Mouse (Mus musculus): ENCODE results near the gene Aprt. TPM values are rescaled to one million over a fixed set of nuclear protein-coding genes. Genes with fewer than 3 reads are reported as not detected.
A peak's percentile ranks its signal among the peaks of the same experiment; 100 is the strongest.

Gene Aprt
- polyA plus RNA-seq, 1 experiment from 2014 or later: 370 TPM

- peak overlapping the region; percentile 65 for H3K4me3 ChIP-seq (ENCODE audit: low read length)
- peaks cover 34% of the 10 kb centered on the region for H3K4me1 ChIP-seq (ENCODE audit: control insufficient read depth, insufficient read depth, low read length)
- no peaks in the 10 kb centered on the region for H3K9me3 ChIP-seq (ENCODE audit: control insufficient read depth, low read length)
- peak overlapping the region; percentile 81 for H3K27ac ChIP-seq (ENCODE audit: low read depth, low read length)
- H3K4me2 ChIP-seq (replicated peaks; ENCODE audit: low read depth, low read length): peak overlapping the region; percentile 95
- WGBS: 0% methylated on average over 35 of the region's 43 CpGs
- no peaks in the 10 kb centered on the region for H3K36me3 ChIP-seq (ENCODE audit: control insufficient read depth, insufficient read depth, low read length)
- ATAC-seq (ENCODE audit: low FRiP score, low TSS enrichment): peak; percentile 37; the same call in 1 of the 2 replicates
- peak overlapping the region; percentile 91 for H3K9ac ChIP-seq (ENCODE audit: low read depth, low read length)
- no peaks in the 10 kb centered on the region for H3K27me3 ChIP-seq (ENCODE audit: control insufficient read depth, insufficient read depth, low read length)
These were observed 25.8 kb downstream of the Aprt start for GRCm38 (mm10) chr8:122550995-122551264.

GRCm38 (mm10) chr8:122550234-122550994 lies 26.3 kb downstream of the Aprt start:
- 4% methylated on average over 51 of the region's 52 CpGs for WGBS
- peak overlapping the region; percentile 95 for H3K4me2 ChIP-seq (replicated peaks; ENCODE audit: low read depth, low read length)
- ATAC-seq (ENCODE audit: low FRiP score, low TSS enrichment): peak; percentile 40
- peak overlapping the region; percentile 65 for H3K4me3 ChIP-seq (ENCODE audit: low read length)
- H3K4me1 ChIP-seq (ENCODE audit: control insufficient read depth, insufficient read depth, low read length): peaks cover 37% of the 10 kb centered on the region
- H3K27me3 ChIP-seq (ENCODE audit: control insufficient read depth, insufficient read depth, low read length): no peaks in the 10 kb centered on the region
- H3K9ac ChIP-seq (ENCODE audit: low read depth, low read length): peak overlapping the region; percentile 91
- H3K27ac ChIP-seq (ENCODE audit: low read depth, low read length): peak overlapping the region; percentile 81
- H3K9me3 ChIP-seq (ENCODE audit: control insufficient read depth, low read length): no peaks in the 10 kb centered on the region
- no peaks in the 10 kb centered on the region for H3K36me3 ChIP-seq (ENCODE audit: control insufficient read depth, insufficient read depth, low read length)

GRCm38 (mm10) chr8:122548891-122549439 lies 27.7 kb downstream of the Aprt start:
- Histone ChIP-seq H3K4me2 (replicated peaks; ENCODE audit: low read depth, low read length) (peak overlapping the region; percentile 95), H3K4me3 (ENCODE audit: low read length) (peak overlapping the region; percentile 65; the same call in 1 of the 2 replicates), H3K36me3 (ENCODE audit: control insufficient read depth, insufficient read depth, low read length) (no peaks in the 10 kb centered on the region; the same call in 1 of the 2 replicates), H3K4me1 (ENCODE audit: control insufficient read depth, insufficient read depth, low read length) (peaks cover 37% of the 10 kb centered on the region), H3K27me3 (ENCODE audit: control insufficient read depth, insufficient read depth, low read length) (no peaks in the 10 kb centered on the region), H3K9ac (ENCODE audit: low read depth, low read length) (peak overlapping the region; percentile 91; the same call in 1 of the 2 replicates), H3K9me3 (ENCODE audit: control insufficient read depth, low read length) (no peaks in the 10 kb centered on the region), H3K27ac (ENCODE audit: low read depth, low read length) (no peak overlapping the region; the same call in 1 of the 2 replicates)
- no peak for ATAC-seq (ENCODE audit: low FRiP score, low TSS enrichment)
- WGBS: 75% methylated on average over 3 of the region's 3 CpGs

- Histone ChIP-seq H3K4me3 (ENCODE audit: low read length) (no peak overlapping the region), H3K27me3 (ENCODE audit: control insufficient read depth, insufficient read depth, low read length) (no peaks in the 10 kb centered on the region), H3K36me3 (ENCODE audit: control insufficient read depth, insufficient read depth, low read length) (no peaks in the 10 kb centered on the region; the same call in 1 of the 2 replicates), H3K9me3 (ENCODE audit: control insufficient read depth, low read length) (no peaks in the 10 kb centered on the region), H3K9ac (ENCODE audit: low read depth, low read length) (no peak overlapping the region; the same call in 1 of the 2 replicates), H3K4me2 (replicated peaks; ENCODE audit: low read depth, low read length) (peak overlapping the region; percentile 18; the same call in 1 of the 2 replicates), H3K27ac (ENCODE audit: low read depth, low read length) (no peak overlapping the region; the same call in 1 of the 2 replicates), H3K4me1 (ENCODE audit: control insufficient read depth, insufficient read depth, low read length) (peaks cover 37% of the 10 kb centered on the region)
- no peak for ATAC-seq (ENCODE audit: low FRiP score, low TSS enrichment)
- 55% methylated on average over 13 of the region's 13 CpGs for WGBS
These were observed 28.4 kb downstream of the Aprt start for GRCm38 (mm10) chr8:122548331-122548730.

- WGBS: 16% methylated on average over 5 of the region's 5 CpGs
- Histone ChIP-seq H3K36me3 (ENCODE audit: control insufficient read depth, insufficient read depth, low read length) (no peaks in the 10 kb centered on the region; the same call in 1 of the 2 replicates), H3K27ac (ENCODE audit: low read depth, low read length) (peak overlapping the region; percentile 85), H3K4me3 (ENCODE audit: low read length) (peak overlapping the region; percentile 1; the same call in 1 of the 2 replicates), H3K27me3 (ENCODE audit: control insufficient read depth, insufficient read depth, low read length) (no peaks in the 10 kb centered on the region), H3K9me3 (ENCODE audit: control insufficient read depth, low read length) (no peaks in the 10 kb centered on the region), H3K9ac (ENCODE audit: low read depth, low read length) (no peak overlapping the region; the same call in none of the 2 replicates), H3K4me2 (replicated peaks; ENCODE audit: low read depth, low read length) (peak overlapping the region; percentile 18), H3K4me1 (ENCODE audit: control insufficient read depth, insufficient read depth, low read length) (peaks cover 37% of the 10 kb centered on the region)
- peak; percentile 26 for ATAC-seq (ENCODE audit: low FRiP score, low TSS enrichment)
These were observed 28.9 kb downstream of the Aprt start for GRCm38 (mm10) chr8:122547815-122548214.

GRCm38 (mm10) chr8:122546811-122547453 lies 29.8 kb downstream of the Aprt start:
- Histone ChIP-seq H3K4me1 (ENCODE audit: control insufficient read depth, insufficient read depth, low read length) (peaks cover 37% of the 10 kb centered on the region), H3K36me3 (ENCODE audit: control insufficient read depth, insufficient read depth, low read length) (no peaks in the 10 kb centered on the region; the same call in 1 of the 2 replicates), H3K4me2 (replicated peaks; ENCODE audit: low read depth, low read length) (peak overlapping the region; percentile 18), H3K27ac (ENCODE audit: low read depth, low read length) (peak overlapping the region; percentile 85), H3K9me3 (ENCODE audit: control insufficient read depth, low read length) (no peaks in the 10 kb centered on the region), H3K4me3 (ENCODE audit: low read length) (no peak overlapping the region; the same call in 1 of the 2 replicates), H3K9ac (ENCODE audit: low read depth, low read length) (peak overlapping the region; percentile 46), H3K27me3 (ENCODE audit: control insufficient read depth, insufficient read depth, low read length) (no peaks in the 10 kb centered on the region)
- ATAC-seq (ENCODE audit: low FRiP score, low TSS enrichment): peak; percentile 11; the same call in 1 of the 2 replicates
- WGBS: 18% methylated on average over 24 of the region's 24 CpGs

GRCm38 (mm10) chr8:122546066-122546755 lies 30.5 kb downstream of the Aprt start:
- H3K9ac ChIP-seq (ENCODE audit: low read depth, low read length): peak overlapping the region; percentile 46; the same call in 1 of the 2 replicates
- WGBS: 68% methylated on average over 7 of the region's 7 CpGs
- no peak for ATAC-seq (ENCODE audit: low FRiP score, low TSS enrichment)
- no peak overlapping the region for H3K4me3 ChIP-seq (ENCODE audit: low read length)
- no peaks in the 10 kb centered on the region for H3K27me3 ChIP-seq (ENCODE audit: control insufficient read depth, insufficient read depth, low read length)
- H3K27ac ChIP-seq (ENCODE audit: low read depth, low read length): peak overlapping the region; percentile 85
- peak overlapping the region; percentile 18; the same call in 1 of the 2 replicates for H3K4me2 ChIP-seq (replicated peaks; ENCODE audit: low read depth, low read length)
- no peaks in the 10 kb centered on the region; the same call in 1 of the 2 replicates for H3K36me3 ChIP-seq (ENCODE audit: control insufficient read depth, insufficient read depth, low read length)
- H3K4me1 ChIP-seq (ENCODE audit: control insufficient read depth, insufficient read depth, low read length): peaks cover 37% of the 10 kb centered on the region
- H3K9me3 ChIP-seq (ENCODE audit: control insufficient read depth, low read length): no peaks in the 10 kb centered on the region

GRCm38 (mm10) chr8:122544138-122544537 lies 32.6 kb downstream of the Aprt start:
- no peak overlapping the region for H3K4me3 ChIP-seq (ENCODE audit: low read length)
- no peak overlapping the region for H3K9ac ChIP-seq (ENCODE audit: low read depth, low read length)
- no peak overlapping the region for H3K27ac ChIP-seq (ENCODE audit: low read depth, low read length)
- 91% methylated on average over 8 of the region's 8 CpGs for WGBS
- H3K4me2 ChIP-seq (replicated peaks; ENCODE audit: low read depth, low read length): no peak overlapping the region
- H3K9me3 ChIP-seq (ENCODE audit: control insufficient read depth, low read length): no peaks in the 10 kb centered on the region
- H3K4me1 ChIP-seq (ENCODE audit: control insufficient read depth, insufficient read depth, low read length): peaks cover 31% of the 10 kb centered on the region
- no peak for ATAC-seq (ENCODE audit: low FRiP score, low TSS enrichment)
- no peaks in the 10 kb centered on the region; the same call in 1 of the 2 replicates for H3K36me3 ChIP-seq (ENCODE audit: control insufficient read depth, insufficient read depth, low read length)
- H3K27me3 ChIP-seq (ENCODE audit: control insufficient read depth, insufficient read depth, low read length): no peaks in the 10 kb centered on the region
